Mouse (Mus musculus) CH12.LX (cell line): ENCODE data around the gene Ctnnd2. TPM values are rescaled to one million over a fixed set of nuclear protein-coding genes. Genes with fewer than 3 reads are reported as not detected.

Experiments used
- DNase-seq: peaks from one replicate; pipeline ENCODE4 v3.0.0-alpha.2; 2013; ENCODE audit errors: extremely low read depth
- H3K27ac ChIP-seq: 2 replicates; pipeline ENCODE4 v1.5.1; 2012; ENCODE audit warnings: low read depth, mild to moderate bottlenecking, control low read depth, moderate library complexity; ENCODE audit not compliant: insufficient read depth
- H3K27me3 ChIP-seq: replicated peaks from 2 replicates; pipeline ENCODE3; 2012; ENCODE audit warnings: inconsistent platforms
- H3K36me3 ChIP-seq, 2 experiments: replicated peaks in 1 of 2; 2 replicates each; pipeline versions ENCODE3 to v1.6.1; 2012; ENCODE audit warnings: inconsistent platforms in 1 of 2, low read length in 1 of 2, mild to moderate bottlenecking in 1 of 2, mixed read lengths in 1 of 2, moderate library complexity in 1 of 2; ENCODE audit not compliant: control insufficient read depth in 1 of 2, insufficient read depth in 1 of 2
- H3K4me1 ChIP-seq, 2 experiments: 2 replicates each; pipeline ENCODE4 v1.6.1; 2012; ENCODE audit warnings: inconsistent platforms in 1 of 2, moderate library complexity in 1 of 2; ENCODE audit not compliant: insufficient read depth in 2 of 2, control insufficient read depth in 1 of 2
- H3K4me2 ChIP-seq: 2 replicates; pipeline ENCODE4 v1.6.1; 2012; ENCODE audit warnings: low read depth, mild to moderate bottlenecking, control low read depth; ENCODE audit not compliant: poor library complexity, insufficient read depth, severe bottlenecking
- H3K4me3 ChIP-seq, 3 experiments: fragments of 150-350 bp in 1 of 3; sonication (generic) in 1 of 3; replicated peaks in 1 of 3; 2 replicates each; pipeline versions ENCODE3 to v1.5.1; 2011 to 2012; ENCODE audit warnings: low read depth in 2 of 3, low read length in 2 of 3, mild to moderate bottlenecking in 2 of 3, moderate library complexity in 2 of 3, control low read depth in 1 of 3, improper control_type of control experiment in 1 of 3, inconsistent platforms in 1 of 3, mixed read lengths in 1 of 3; ENCODE audit not compliant: poor library complexity in 1 of 3
- H3K79me2 ChIP-seq: replicated peaks from 2 replicates; pipeline ENCODE4 v1.6.1; 2012; ENCODE audit warnings: mild to moderate bottlenecking, moderate library complexity; ENCODE audit not compliant: control insufficient read depth, poor library complexity, insufficient read depth, severe bottlenecking; ENCODE audit errors: extremely low read depth
- H3K9ac ChIP-seq: 2 replicates; pipeline ENCODE4 v1.6.1; 2012; ENCODE audit warnings: low read depth, mild to moderate bottlenecking, control low read depth, moderate library complexity; ENCODE audit not compliant: insufficient read depth
- H3K9me3 ChIP-seq: replicated peaks from 2 replicates; pipeline ENCODE3; 2012; ENCODE audit warnings: low read length, inconsistent platforms, mixed read lengths
- CHD1 ChIP-seq: IDR thresholded peaks from 2 replicates; pipeline ENCODE4 v1.6.1; 2012; ENCODE audit warnings: low read depth, low read length, improper control_type of control experiment, inconsistent platforms
- ELF1 ChIP-seq: IDR thresholded peaks from 2 replicates; pipeline ENCODE4 v1.6.1; 2014; ENCODE audit warnings: low read depth, mild to moderate bottlenecking, inconsistent platforms, low read length, improper control_type of control experiment
- ETS1 ChIP-seq: conservative IDR thresholded peaks from 2 replicates; pipeline ENCODE4 v1.6.1; 2012; ENCODE audit warnings: low read depth, mild to moderate bottlenecking, inconsistent platforms, low read length, improper control_type of control experiment, moderate library complexity
- JUN ChIP-seq: IDR thresholded peaks from 2 replicates; pipeline ENCODE4 v1.6.1; 2011; ENCODE audit warnings: low read depth, mild to moderate bottlenecking, low read length, improper control_type of control experiment, moderate library complexity; ENCODE audit not compliant: insufficient read depth
- NELFE ChIP-seq: IDR thresholded peaks from 2 replicates; pipeline ENCODE4 v1.6.1; 2011; ENCODE audit warnings: low read depth, low read length, improper control_type of control experiment
- POLR2A ChIP-seq: IDR thresholded peaks from 2 replicates; pipeline ENCODE4 v1.6.1; 2011; ENCODE audit warnings: low read depth, mild to moderate bottlenecking, improper control_type of control experiment, low read length
- POLR2AphosphoS2 ChIP-seq: IDR thresholded peaks from 2 replicates; pipeline ENCODE4 v1.6.1; 2011; ENCODE audit warnings: low read depth, low read length, improper control_type of control experiment
- RAD21 ChIP-seq: IDR thresholded peaks from 2 replicates; pipeline ENCODE4 v1.6.1; 2011; ENCODE audit warnings: low read depth, mild to moderate bottlenecking, low read length, improper control_type of control experiment, moderate library complexity
- TBP ChIP-seq: conservative IDR thresholded peaks from 2 replicates; pipeline ENCODE4 v1.6.1; 2011; ENCODE audit warnings: low read depth, low read length, improper control_type of control experiment
- UBTF ChIP-seq: IDR thresholded peaks from 2 replicates; pipeline ENCODE4 v1.6.1; 2012; ENCODE audit warnings: low read depth, mild to moderate bottlenecking, inconsistent platforms, low read length, improper control_type of control experiment, moderate library complexity
- USF2 ChIP-seq: conservative IDR thresholded peaks from 2 replicates; pipeline ENCODE4 v1.6.1; 2011; ENCODE audit warnings: low read depth, low read length, improper control_type of control experiment
- dilution Hi-C: fragments of 300-500 bp; cut with MboI; formaldehyde crosslinking; loops from 2 replicates; pipeline ENCODE4 v1.14.3; 2020; ENCODE audit warnings: low sequenced_read_pairs; ENCODE audit not compliant: extremely low pct_unique_long_range_greater_than_20kb, extremely low pct_ligation_motif_present
- in situ Hi-C: fragments of 300-500 bp; cut with MboI; formaldehyde crosslinking; loops from 3 replicates; pipeline ENCODE4 v1.14.3; 2019; ENCODE audit warnings: low sequenced_read_pairs, low pct_ligation_motif_present, low pct_unique_long_range_greater_than_20kb, mixed read lengths
- polyA plus RNA-seq: library from polyadenylated mRNA; unstranded; fragments of >175 nt; gene quantifications from 2 replicates; pipeline ENCODE4 v1.2.1, GENCODE M21; 2012; ENCODE audit warnings: low read depth; ENCODE audit not compliant: insufficient read length
- total RNA-seq, 2 experiments: library from RNA; depleted of rRNA; stranded (reverse); fragments of 300-350 nt in 1 of 2; fragments of >200 nt in 1 of 2; gene quantifications; 2 replicates each; pipeline ENCODE4 v1.2.3; 2012 to 2014

Gene Ctnnd2
- total and polyA plus RNA-seq, 3 experiments: 0.23 TPM; not detected in 2

- TF ChIP-seq ELF1 (no peak), JUN (no peak), ETS1 (no peak), UBTF (no peak), TBP (no peak), CHD1 (no peak)
Observed at GRCm38 (mm10) chr15:30962421-30963160, 790.2 kb downstream of the Ctnnd2 start.

DNA sequence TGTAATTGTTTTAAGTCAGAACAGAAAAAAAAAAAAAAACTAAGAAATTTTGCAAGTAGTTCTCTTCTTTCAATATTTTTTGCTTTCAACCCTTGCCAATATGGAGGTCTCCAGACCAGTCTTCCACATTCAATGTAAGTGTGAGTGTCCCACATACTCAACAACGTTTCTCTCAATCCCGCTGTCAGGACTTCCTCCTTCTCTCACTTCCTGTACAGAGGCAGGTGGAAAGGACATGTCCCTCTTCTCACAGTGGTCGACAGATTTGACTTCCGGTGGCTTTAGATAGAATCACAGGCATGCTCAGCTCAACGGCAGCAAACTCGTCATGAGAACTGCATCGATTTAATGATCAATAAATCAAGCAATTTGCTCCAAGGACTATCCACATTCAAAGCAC, 791.7 kb downstream of the Ctnnd2 start:
- no peak overlapping the region for H3K9ac ChIP-seq
- no peak for DNase-seq
- TF ChIP-seq ELF1 (no peak), POLR2A (no peak), RAD21 (no peak), POLR2AphosphoS2 (no peak), NELFE (no peak), USF2 (no peak)
- no peaks in the 10 kb centered on the region for H3K36me3 ChIP-seq
- no peaks in the 10 kb centered on the region for H3K27me3 ChIP-seq
- no peak overlapping the region for H3K4me2 ChIP-seq
- H3K9me3 ChIP-seq: no peaks in the 10 kb centered on the region
- H3K4me3 ChIP-seq: no peak overlapping the region
- dilution Hi-C loops: no loop called here
- H3K4me1 ChIP-seq: no peaks in the 10 kb centered on the region; a peak in 1 of 4 replicates
- in situ Hi-C loops: no loop called here
- no peak overlapping the region for H3K27ac ChIP-seq
- H3K79me2 ChIP-seq: no peaks in the 10 kb centered on the region

More at GRCm38 (mm10) chr15:30962421-30963160, 790.2 kb downstream of the Ctnnd2 start:
- Histone ChIP-seq H3K79me2 (no peaks in the 10 kb centered on the region), H3K27ac (no peak overlapping the region), H3K4me3 (no peak overlapping the region), H3K4me2 (no peak overlapping the region), H3K36me3 (no peaks in the 10 kb centered on the region), H3K9me3 (no peaks in the 10 kb centered on the region), H3K27me3 (no peaks in the 10 kb centered on the region), H3K9ac (no peak overlapping the region), H3K4me1 (no peaks in the 10 kb centered on the region; a peak in 1 of 4 replicates)
- in situ Hi-C loops: no loop called here
- DNase-seq: no peak
- dilution Hi-C loops: no loop called here
